Mouse (Mus musculus): ENCODE measurements around the gene Tppp3. TPM values are rescaled to one million over a fixed set of nuclear protein-coding genes. Genes with fewer than 3 reads are reported as not detected.

Tppp3 gene
- polyA plus RNA-seq, 1 experiment from 2014 or later: 39.1 TPM

DNA sequence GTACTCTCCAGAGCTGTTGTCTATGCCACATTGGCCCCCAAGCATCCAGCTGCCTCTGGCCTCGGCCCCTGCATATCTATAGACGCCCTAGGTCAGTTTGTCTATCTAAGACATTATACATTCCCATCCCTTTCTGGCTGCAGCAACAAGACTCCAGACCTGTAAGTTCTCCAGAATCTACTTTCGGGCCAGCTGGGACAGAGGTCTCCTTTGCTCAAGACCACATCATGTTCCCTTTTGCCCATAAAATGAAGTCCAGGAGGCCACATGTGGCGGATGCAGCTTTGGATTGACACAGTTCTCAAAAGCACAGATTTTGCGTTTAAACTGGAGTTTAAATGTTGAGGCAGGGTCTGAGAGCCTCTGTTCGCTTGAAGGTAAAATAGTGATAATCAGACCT, 42.9 kb upstream of the Tppp3 start:
- no peak for ATAC-seq (ENCODE audit: insufficient number of reproducible peaks, insufficient read depth, low FRiP score, low read depth)
- no peak overlapping the region for H3K4me3 ChIP-seq (ENCODE audit: low read depth, low read length)
- peaks cover 24% of the 10 kb centered on the region; the same call in 1 of the 2 replicates for H3K4me1 ChIP-seq (ENCODE audit: control insufficient read depth, insufficient read depth, low read length)
- no peaks in the 10 kb centered on the region for H3K27me3 ChIP-seq (ENCODE audit: control insufficient read depth, insufficient read depth, low read length)
- H3K36me3 ChIP-seq (ENCODE audit: control insufficient read depth, insufficient read depth, low read length): no peaks in the 10 kb centered on the region
- H3K9ac ChIP-seq (replicated peaks; ENCODE audit: low read depth, low read length): no peak overlapping the region
- no peaks in the 10 kb centered on the region for H3K9me3 ChIP-seq (ENCODE audit: control insufficient read depth, low read depth, low read length)
- H3K27ac ChIP-seq (ENCODE audit: low read length): no peak overlapping the region
- H3K4me2 ChIP-seq (replicated peaks; ENCODE audit: low read depth, low read length): no peak overlapping the region
- WGBS: 90% methylated on average over 6 of the region's 6 CpGs

DNA sequence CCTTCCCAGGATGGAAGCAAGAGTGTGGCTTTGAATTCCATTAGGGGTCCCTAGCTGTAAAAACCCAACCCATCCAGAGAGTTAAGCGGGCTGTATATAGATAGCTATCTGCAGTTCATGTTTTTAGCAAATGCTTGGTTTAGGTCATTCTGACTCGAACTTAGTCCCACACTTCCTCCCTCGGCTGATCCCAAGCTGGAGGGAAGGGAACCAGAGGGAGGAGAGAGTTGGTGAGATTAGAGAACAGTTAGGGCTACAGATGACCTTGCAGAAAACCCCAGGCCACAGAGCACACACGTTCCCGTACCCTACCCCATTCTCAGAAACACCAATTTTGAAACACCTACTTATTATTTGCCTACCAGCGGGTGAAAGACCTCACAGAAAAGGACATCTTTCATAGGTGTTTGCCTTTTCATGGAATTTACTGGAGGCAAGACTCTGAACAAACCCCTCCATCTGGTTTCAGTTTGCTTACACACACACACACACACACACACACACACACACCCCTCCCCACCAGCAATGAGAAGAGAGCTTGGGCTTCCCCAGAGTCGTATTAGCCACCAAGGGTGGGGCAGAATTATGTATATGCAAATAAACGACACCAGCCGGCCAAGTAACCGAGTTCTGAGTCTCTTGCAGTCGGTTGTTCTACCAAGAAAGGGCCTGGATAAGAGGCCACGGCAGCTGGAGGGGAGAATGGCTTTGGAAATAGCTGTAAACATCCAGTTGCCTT, 38.8 kb upstream of the Tppp3 start:
- Histone ChIP-seq H3K9ac (replicated peaks; ENCODE audit: low read depth, low read length) (no peak overlapping the region), H3K27ac (ENCODE audit: low read length) (peak overlapping the region; percentile 29; the same call in 1 of the 2 replicates), H3K36me3 (ENCODE audit: control insufficient read depth, insufficient read depth, low read length) (no peaks in the 10 kb centered on the region), H3K4me3 (ENCODE audit: low read depth, low read length) (no peak overlapping the region), H3K4me1 (ENCODE audit: control insufficient read depth, insufficient read depth, low read length) (peaks cover 18% of the 10 kb centered on the region; the same call in 1 of the 2 replicates), H3K9me3 (ENCODE audit: control insufficient read depth, low read depth, low read length) (no peaks in the 10 kb centered on the region), H3K4me2 (replicated peaks; ENCODE audit: low read depth, low read length) (no peak overlapping the region), H3K27me3 (ENCODE audit: control insufficient read depth, insufficient read depth, low read length) (no peaks in the 10 kb centered on the region)
- WGBS: 37% methylated on average over 12 of the region's 12 CpGs
- peak; percentile 72; the same call in 1 of the 2 replicates for ATAC-seq (ENCODE audit: insufficient number of reproducible peaks, insufficient read depth, low FRiP score, low read depth)

DNA sequence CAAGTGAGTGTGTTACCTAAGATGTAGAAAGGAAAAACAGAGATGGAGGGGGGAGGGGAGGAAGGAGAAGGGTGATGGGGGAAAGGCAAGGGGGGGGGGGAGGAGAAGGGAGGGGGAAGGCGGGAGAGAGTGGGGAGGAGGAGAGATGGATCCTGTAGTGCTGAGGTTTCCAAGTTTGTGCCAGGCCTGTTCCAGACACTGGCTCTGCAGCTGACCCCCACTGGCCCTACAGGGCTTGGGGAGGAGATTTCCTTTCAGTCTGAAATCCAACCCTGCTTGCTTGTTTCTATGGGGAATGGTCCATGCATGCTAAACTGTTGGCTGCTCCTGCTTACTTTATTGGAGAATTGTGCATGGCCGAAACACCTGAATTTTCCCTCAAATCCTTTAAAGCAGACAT, 37.4 kb upstream of the Tppp3 start:
- H3K27ac ChIP-seq (ENCODE audit: low read length): no peak overlapping the region
- H3K9me3 ChIP-seq (ENCODE audit: control insufficient read depth, low read depth, low read length): no peaks in the 10 kb centered on the region
- no peak for ATAC-seq (ENCODE audit: insufficient number of reproducible peaks, insufficient read depth, low FRiP score, low read depth)
- H3K4me3 ChIP-seq (ENCODE audit: low read depth, low read length): no peak overlapping the region
- H3K27me3 ChIP-seq (ENCODE audit: control insufficient read depth, insufficient read depth, low read length): no peaks in the 10 kb centered on the region
- no peaks in the 10 kb centered on the region for H3K36me3 ChIP-seq (ENCODE audit: control insufficient read depth, insufficient read depth, low read length)
- H3K4me1 ChIP-seq (ENCODE audit: control insufficient read depth, insufficient read depth, low read length): peaks cover 18% of the 10 kb centered on the region; the same call in 1 of the 2 replicates
- WGBS: 65% methylated on average over 2 of the region's 2 CpGs
- no peak overlapping the region for H3K9ac ChIP-seq (replicated peaks; ENCODE audit: low read depth, low read length)
- H3K4me2 ChIP-seq (replicated peaks; ENCODE audit: low read depth, low read length): no peak overlapping the region

DNA sequence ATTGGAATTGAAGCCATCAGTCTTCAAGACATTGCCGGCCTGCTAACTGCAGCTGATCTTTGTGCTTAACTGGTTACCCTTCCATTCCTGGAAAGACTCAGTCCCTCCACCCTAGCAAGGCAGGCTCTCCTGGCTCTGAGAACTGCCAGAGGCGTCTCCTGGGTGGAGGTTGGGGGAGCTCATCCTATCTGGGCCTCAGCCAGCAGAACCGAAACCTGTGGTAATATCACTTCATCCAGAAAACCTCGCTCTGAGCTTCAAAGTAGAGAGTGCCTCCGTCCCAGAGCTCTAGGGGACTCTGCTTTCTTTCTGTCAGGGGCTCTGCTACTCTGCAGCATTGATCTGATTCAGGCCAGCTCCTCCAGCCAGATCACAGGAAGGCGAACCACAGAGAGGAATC, 35.7 kb upstream of the Tppp3 start:
- H3K9me3 ChIP-seq (ENCODE audit: control insufficient read depth, low read depth, low read length): no peaks in the 10 kb centered on the region
- no peaks in the 10 kb centered on the region for H3K27me3 ChIP-seq (ENCODE audit: control insufficient read depth, insufficient read depth, low read length)
- peaks cover 18% of the 10 kb centered on the region; the same call in 1 of the 2 replicates for H3K4me1 ChIP-seq (ENCODE audit: control insufficient read depth, insufficient read depth, low read length)
- H3K4me3 ChIP-seq (ENCODE audit: low read depth, low read length): no peak overlapping the region
- no peaks in the 10 kb centered on the region for H3K36me3 ChIP-seq (ENCODE audit: control insufficient read depth, insufficient read depth, low read length)
- no peak overlapping the region for H3K9ac ChIP-seq (replicated peaks; ENCODE audit: low read depth, low read length)
- no peak overlapping the region for H3K27ac ChIP-seq (ENCODE audit: low read length)
- no peak overlapping the region for H3K4me2 ChIP-seq (replicated peaks; ENCODE audit: low read depth, low read length)
- WGBS: 67% methylated on average over 6 of the region's 6 CpGs
- no peak for ATAC-seq (ENCODE audit: insufficient number of reproducible peaks, insufficient read depth, low FRiP score, low read depth)

DNA sequence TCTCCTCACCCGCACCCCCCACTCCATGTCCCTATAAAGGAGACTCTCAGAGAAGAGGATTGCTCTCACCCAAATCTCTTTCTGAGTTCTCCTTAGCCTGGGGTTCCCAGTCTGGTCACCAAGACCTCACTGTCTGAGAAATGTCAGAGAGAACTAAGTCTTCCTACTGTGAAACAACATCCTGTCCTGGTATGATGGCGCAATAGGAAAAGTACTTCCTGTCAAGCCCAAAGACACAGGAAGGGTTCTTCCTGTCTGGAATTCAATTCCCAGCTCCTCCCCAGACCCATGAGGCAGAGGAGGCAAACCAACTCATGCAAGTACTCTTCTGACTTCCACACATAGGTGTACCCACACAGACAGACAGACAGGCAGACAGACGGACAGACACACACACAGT, 33.3 kb upstream of the Tppp3 start:
- ATAC-seq (ENCODE audit: insufficient number of reproducible peaks, insufficient read depth, low FRiP score, low read depth): no peak
- 90% methylated on average over 3 of the region's 3 CpGs for WGBS
- H3K36me3 ChIP-seq (ENCODE audit: control insufficient read depth, insufficient read depth, low read length): no peaks in the 10 kb centered on the region
- H3K27ac ChIP-seq (ENCODE audit: low read length): no peak overlapping the region
- H3K4me3 ChIP-seq (ENCODE audit: low read depth, low read length): no peak overlapping the region
- H3K27me3 ChIP-seq (ENCODE audit: control insufficient read depth, insufficient read depth, low read length): no peaks in the 10 kb centered on the region
- H3K4me1 ChIP-seq (ENCODE audit: control insufficient read depth, insufficient read depth, low read length): peaks cover 10% of the 10 kb centered on the region; the same call in 1 of the 2 replicates
- H3K9me3 ChIP-seq (ENCODE audit: control insufficient read depth, low read depth, low read length): no peaks in the 10 kb centered on the region
- no peak overlapping the region for H3K9ac ChIP-seq (replicated peaks; ENCODE audit: low read depth, low read length)
- no peak overlapping the region for H3K4me2 ChIP-seq (replicated peaks; ENCODE audit: low read depth, low read length)

DNA sequence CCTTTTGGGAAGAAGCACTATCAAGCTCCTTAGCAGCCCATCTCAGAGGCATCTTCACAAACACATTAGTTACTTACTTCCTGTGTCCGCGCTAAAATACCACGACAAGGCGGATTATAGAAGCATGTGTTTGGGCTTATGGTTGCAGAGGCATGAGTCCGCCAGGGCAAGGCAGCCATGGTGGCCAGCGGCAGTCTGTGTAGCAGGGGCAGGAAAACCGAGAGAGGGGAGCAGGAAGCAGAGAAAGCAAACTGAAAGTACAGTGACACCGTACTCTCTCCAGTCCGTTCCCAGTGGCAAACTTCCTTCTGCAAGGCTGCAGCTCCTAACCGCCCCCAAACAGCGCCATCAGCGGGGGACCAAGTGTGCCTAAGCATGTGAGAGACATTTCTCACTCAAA, 28.5 kb upstream of the Tppp3 start:
- H3K4me3 ChIP-seq (ENCODE audit: low read depth, low read length): no peak overlapping the region
- 69% methylated on average over 12 of the region's 12 CpGs for WGBS
- no peak overlapping the region for H3K9ac ChIP-seq (replicated peaks; ENCODE audit: low read depth, low read length)
- H3K9me3 ChIP-seq (ENCODE audit: control insufficient read depth, low read depth, low read length): no peaks in the 10 kb centered on the region
- H3K36me3 ChIP-seq (ENCODE audit: control insufficient read depth, insufficient read depth, low read length): no peaks in the 10 kb centered on the region
- ATAC-seq (ENCODE audit: insufficient number of reproducible peaks, insufficient read depth, low FRiP score, low read depth): no peak
- H3K27me3 ChIP-seq (ENCODE audit: control insufficient read depth, insufficient read depth, low read length): no peaks in the 10 kb centered on the region
- peaks cover 6% of the 10 kb centered on the region; the same call in 1 of the 2 replicates for H3K4me1 ChIP-seq (ENCODE audit: control insufficient read depth, insufficient read depth, low read length)
- H3K27ac ChIP-seq (ENCODE audit: low read length): no peak overlapping the region
- H3K4me2 ChIP-seq (replicated peaks; ENCODE audit: low read depth, low read length): 0 out of 2 replicates have a peak overlapping the region, but pooled peaks have one; percentile 10

DNA sequence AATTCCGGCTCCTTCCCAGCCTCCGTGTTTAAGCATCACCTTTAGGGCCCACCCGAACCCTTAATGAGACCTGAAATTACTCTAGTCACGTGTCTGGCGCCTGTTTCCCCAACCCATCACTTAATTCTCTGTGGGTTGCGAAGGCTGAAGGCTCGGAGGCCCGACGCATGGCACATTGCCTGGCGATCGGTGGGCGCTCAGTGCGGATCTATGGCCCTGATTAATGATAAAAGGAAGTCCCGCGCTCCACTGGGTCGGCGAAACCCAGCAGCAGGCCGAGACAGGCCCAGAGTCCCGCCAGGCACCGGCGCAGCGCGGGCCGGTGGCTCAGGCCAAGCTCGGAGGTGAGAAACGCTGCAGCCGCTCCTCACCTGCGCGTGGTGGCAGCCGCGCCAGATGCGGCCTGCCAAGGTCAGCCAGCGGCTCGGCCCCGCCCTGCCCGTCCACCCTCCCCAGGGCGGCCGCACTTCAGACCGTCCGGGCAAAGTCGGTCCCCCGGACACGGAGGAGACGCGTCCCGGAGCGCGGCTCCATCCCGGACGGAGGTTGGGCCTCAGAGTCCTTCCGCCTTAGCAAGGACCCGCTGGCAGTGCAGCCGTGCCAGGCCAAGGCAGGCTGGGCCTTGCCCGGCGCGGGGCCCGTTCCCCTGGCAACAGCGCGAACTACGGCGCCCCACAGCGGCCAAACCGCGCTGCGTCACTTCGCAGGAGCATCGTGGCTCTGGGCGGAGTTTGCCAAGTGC, 25.3 kb upstream of the Tppp3 start, which contains the start of gene Zdhhc1:
Gene Zdhhc1 (minus strand): TSS at position 464 of the 742 bp plus-strand sequence.
- ATAC-seq (ENCODE audit: insufficient number of reproducible peaks, insufficient read depth, low FRiP score, low read depth): peak; percentile 80

More for the DNA sequence above, 25.3 kb upstream of the Tppp3 start, which contains the start of gene Zdhhc1:
- no peaks in the 10 kb centered on the region for H3K27me3 ChIP-seq (ENCODE audit: control insufficient read depth, insufficient read depth, low read length)
- peak within 1 kb of the TSS; percentile 86 for H3K4me3 ChIP-seq (ENCODE audit: low read depth, low read length)
- no peaks in the 10 kb centered on the region for H3K9me3 ChIP-seq (ENCODE audit: control insufficient read depth, low read depth, low read length)
- H3K4me1 ChIP-seq (ENCODE audit: control insufficient read depth, insufficient read depth, low read length): peaks cover 6% of the 10 kb centered on the region; the same call in 1 of the 2 replicates
- peak within 1 kb of the TSS; percentile 86 for H3K9ac ChIP-seq (replicated peaks; ENCODE audit: low read depth, low read length)
- WGBS: under 1% methylated on average over 68 of the region's 68 CpGs
- H3K27ac ChIP-seq (ENCODE audit: low read length): peak within 1 kb of the TSS; percentile 74
- H3K4me2 ChIP-seq (replicated peaks; ENCODE audit: low read depth, low read length): peak within 1 kb of the TSS; percentile 58
- H3K36me3 ChIP-seq (ENCODE audit: control insufficient read depth, insufficient read depth, low read length): no peaks in the 10 kb centered on the region

Measured in stomach, embryonic 14.5 days (tissue).